Mouse (Mus musculus): ENCODE measurements around the gene Gm10097. TPM values are rescaled to one million over a fixed set of nuclear protein-coding genes. Genes with fewer than 3 reads are reported as not detected.

The Gm10097 gene
- total and polyA plus RNA-seq, 3 experiments, result not detected

GRCm38 (mm10) chr10:5097754-5098137 is 28.8 kb downstream of the Gm10097 start:
- dilution Hi-C loops (cut with MboI; ENCODE audit: extremely low pct_ligation_motif_present, extremely low pct_unique_long_range_greater_than_20kb, low sequenced_read_pairs) (no loop called here), in situ Hi-C loops (cut with MboI; ENCODE audit: low pct_ligation_motif_present, low pct_unique_long_range_greater_than_20kb, low sequenced_read_pairs) (no loop called here)
- peaks cover 0 to 24% of the 10 kb centered on the region in 2 experiments for H3K36me3 ChIP-seq (replicated peaks in 1 of 2; ENCODE audit: control insufficient read depth in 1 of 2, insufficient read depth in 1 of 2, low read length in 1 of 2)
- no peak overlapping the region for H3K4me3 ChIP-seq (replicated peaks in 1 of 3; ENCODE audit: low read depth in 2 of 3, low read length in 2 of 3, poor library complexity in 1 of 3)
- DNase-seq (ENCODE audit: extremely low read depth), result no peak
- no peaks in the 10 kb centered on the region for H3K9me3 ChIP-seq (replicated peaks; ENCODE audit: low read length)
- H3K9ac ChIP-seq (ENCODE audit: insufficient read depth, low read depth), result no peak overlapping the region
- H3K4me2 ChIP-seq (ENCODE audit: insufficient read depth, low read depth, poor library complexity, severe bottlenecking), result no peak overlapping the region
- no peak overlapping the region for H3K27ac ChIP-seq (ENCODE audit: insufficient read depth, low read depth)
- no peak for TF ChIP-seq ZKSCAN1 (IDR thresholded peaks at IDR 0.05; ENCODE audit: borderline replicate concordance, low read depth, low read length)
- no peak for TF ChIP-seq GABPA (IDR thresholded peaks at IDR 0.05; ENCODE audit: insufficient replicate concordance, low read depth, low read length)
- TF ChIP-seq CHD1 (IDR thresholded peaks at IDR 0.05; ENCODE audit: low read depth, low read length), result no peak
- no peak for TF ChIP-seq SMC3 (IDR thresholded peaks at IDR 0.05; ENCODE audit: low read depth, low read length)
- no peak for TF ChIP-seq MAFK (IDR thresholded peaks at IDR 0.05; ENCODE audit: insufficient replicate concordance, low read length)
- no peak for TF ChIP-seq PAX5 (IDR thresholded peaks at IDR 0.05; ENCODE audit: low read length)
- TF ChIP-seq HCFC1 (IDR thresholded peaks at IDR 0.05; ENCODE audit: low read depth, low read length), result no peak
- no peak for TF ChIP-seq NRF1 (IDR thresholded peaks at IDR 0.05; ENCODE audit: low read depth, low read length)
- no peak for TF ChIP-seq BHLHE40 (IDR thresholded peaks at IDR 0.05; ENCODE audit: low read depth, low read length)
- TF ChIP-seq RCOR1 (conservative IDR thresholded peaks at IDR 0.05; ENCODE audit: low read depth, low read length), result no peak
- no peak for TF ChIP-seq SIN3A (IDR thresholded peaks at IDR 0.05; ENCODE audit: low read length)
- no peak for TF ChIP-seq POLR2AphosphoS2 (IDR thresholded peaks at IDR 0.05; ENCODE audit: low read depth, low read length)
- TF ChIP-seq NELFE (IDR thresholded peaks at IDR 0.05; ENCODE audit: low read depth, low read length), result no peak
- TF ChIP-seq ELF1 (IDR thresholded peaks at IDR 0.05; ENCODE audit: low read depth, low read length), result no peak
- no peak for TF ChIP-seq CTCF (conservative IDR thresholded peaks at IDR 0.05 in 1 of 2, IDR thresholded peaks at IDR 0.05 in 1 of 2; ENCODE audit: low read depth in 2 of 2, low read length in 2 of 2)
- no peak for TF ChIP-seq MYC (IDR thresholded peaks at IDR 0.05; ENCODE audit: low read depth, low read length)
- TF ChIP-seq JUND (conservative IDR thresholded peaks at IDR 0.05; ENCODE audit: low read depth, low read length), result no peak
- no peak for TF ChIP-seq TCF12 (IDR thresholded peaks at IDR 0.05; ENCODE audit: low read depth, low read length)
- no peak for TF ChIP-seq ETS1 (conservative IDR thresholded peaks at IDR 0.05; ENCODE audit: low read depth, low read length)
- no peak for TF ChIP-seq ZC3H11A (IDR thresholded peaks at IDR 0.05; ENCODE audit: low read depth, low read length)
- no peaks in the 10 kb centered on the region for H3K4me1 ChIP-seq (ENCODE audit: control insufficient read depth in 1 of 2, insufficient read depth in 2 of 2)
- no peaks in the 10 kb centered on the region for H3K27me3 ChIP-seq (replicated peaks)
- H3K79me2 ChIP-seq (replicated peaks; ENCODE audit: control insufficient read depth, extremely low read depth, insufficient read depth, poor library complexity, severe bottlenecking), result no peaks in the 10 kb centered on the region

- in situ Hi-C loops (cut with MboI; ENCODE audit: low pct_ligation_motif_present, low pct_unique_long_range_greater_than_20kb, low sequenced_read_pairs) (no loop called here), dilution Hi-C loops (cut with MboI; ENCODE audit: extremely low pct_ligation_motif_present, extremely low pct_unique_long_range_greater_than_20kb, low sequenced_read_pairs) (no loop called here)
- H3K36me3 ChIP-seq (replicated peaks in 1 of 2; ENCODE audit: control insufficient read depth in 1 of 2, insufficient read depth in 1 of 2, low read length in 1 of 2), result peaks cover 5 to 54% of the 10 kb centered on the region in 2 experiments
- no peak overlapping the region for H3K9ac ChIP-seq (ENCODE audit: insufficient read depth, low read depth)
- H3K79me2 ChIP-seq (replicated peaks; ENCODE audit: control insufficient read depth, extremely low read depth, insufficient read depth, poor library complexity, severe bottlenecking), result no peaks in the 10 kb centered on the region
- H3K4me3 ChIP-seq (replicated peaks in 1 of 3; ENCODE audit: low read depth in 2 of 3, low read length in 2 of 3, poor library complexity in 1 of 3), result no peak overlapping the region
- peaks cover 5 to 7% of the 10 kb centered on the region in 2 experiments; a peak in 3 of 4 replicates for H3K4me1 ChIP-seq (ENCODE audit: control insufficient read depth in 1 of 2, insufficient read depth in 2 of 2)
- H3K27ac ChIP-seq (ENCODE audit: insufficient read depth, low read depth), result no peak overlapping the region
- TF ChIP-seq KAT2A (IDR thresholded peaks at IDR 0.05; ENCODE audit: insufficient replicate concordance, low read length) (no peak), MXI1 (IDR thresholded peaks at IDR 0.05; ENCODE audit: low read depth, low read length) (no peak), JUND (conservative IDR thresholded peaks at IDR 0.05; ENCODE audit: low read depth, low read length) (no peak), ZC3H11A (IDR thresholded peaks at IDR 0.05; ENCODE audit: low read depth, low read length) (no peak), NRF1 (IDR thresholded peaks at IDR 0.05; ENCODE audit: low read depth, low read length) (no peak), POLR2A (IDR thresholded peaks at IDR 0.05; ENCODE audit: low read depth, low read length) (no peak), MEF2A (IDR thresholded peaks at IDR 0.05; ENCODE audit: borderline replicate concordance, low read depth, low read length) (no peak), MAZ (IDR thresholded peaks at IDR 0.05; ENCODE audit: low read depth, low read length) (no peak), ZNF384 (IDR thresholded peaks at IDR 0.05; ENCODE audit: low read depth, low read length) (no peak), RCOR1 (conservative IDR thresholded peaks at IDR 0.05; ENCODE audit: low read depth, low read length) (no peak), MAFK (IDR thresholded peaks at IDR 0.05; ENCODE audit: insufficient replicate concordance, low read length) (no peak), TBP (conservative IDR thresholded peaks at IDR 0.05; ENCODE audit: low read depth, low read length) (no peak), E2F4 (IDR thresholded peaks at IDR 0.05; ENCODE audit: insufficient replicate concordance, low read depth, low read length) (no peak), CHD1 (IDR thresholded peaks at IDR 0.05; ENCODE audit: low read depth, low read length) (no peak), EP300 (IDR thresholded peaks at IDR 0.05; ENCODE audit: low read length) (no peak), ETS1 (conservative IDR thresholded peaks at IDR 0.05; ENCODE audit: low read depth, low read length) (no peak)
- H3K4me2 ChIP-seq (ENCODE audit: insufficient read depth, low read depth, poor library complexity, severe bottlenecking), result no peak overlapping the region
- H3K27me3 ChIP-seq (replicated peaks), result no peaks in the 10 kb centered on the region
- H3K9me3 ChIP-seq (replicated peaks; ENCODE audit: low read length), result no peaks in the 10 kb centered on the region
- DNase-seq (ENCODE audit: extremely low read depth), result no peak
Measured at GRCm38 (mm10) chr10:5110773-5111172, 41.8 kb downstream of the Gm10097 start.

Data from CH12.LX (cell line).